Mouse (Mus musculus): ENCODE measurements around the gene Myrip. TPM values are rescaled to one million over a fixed set of nuclear protein-coding genes. Genes with fewer than 3 reads are reported as not detected.

Myrip gene
- total and polyA plus RNA-seq, 2 experiments from 2014 or later, result 3.0 to 12.4 TPM

DNA sequence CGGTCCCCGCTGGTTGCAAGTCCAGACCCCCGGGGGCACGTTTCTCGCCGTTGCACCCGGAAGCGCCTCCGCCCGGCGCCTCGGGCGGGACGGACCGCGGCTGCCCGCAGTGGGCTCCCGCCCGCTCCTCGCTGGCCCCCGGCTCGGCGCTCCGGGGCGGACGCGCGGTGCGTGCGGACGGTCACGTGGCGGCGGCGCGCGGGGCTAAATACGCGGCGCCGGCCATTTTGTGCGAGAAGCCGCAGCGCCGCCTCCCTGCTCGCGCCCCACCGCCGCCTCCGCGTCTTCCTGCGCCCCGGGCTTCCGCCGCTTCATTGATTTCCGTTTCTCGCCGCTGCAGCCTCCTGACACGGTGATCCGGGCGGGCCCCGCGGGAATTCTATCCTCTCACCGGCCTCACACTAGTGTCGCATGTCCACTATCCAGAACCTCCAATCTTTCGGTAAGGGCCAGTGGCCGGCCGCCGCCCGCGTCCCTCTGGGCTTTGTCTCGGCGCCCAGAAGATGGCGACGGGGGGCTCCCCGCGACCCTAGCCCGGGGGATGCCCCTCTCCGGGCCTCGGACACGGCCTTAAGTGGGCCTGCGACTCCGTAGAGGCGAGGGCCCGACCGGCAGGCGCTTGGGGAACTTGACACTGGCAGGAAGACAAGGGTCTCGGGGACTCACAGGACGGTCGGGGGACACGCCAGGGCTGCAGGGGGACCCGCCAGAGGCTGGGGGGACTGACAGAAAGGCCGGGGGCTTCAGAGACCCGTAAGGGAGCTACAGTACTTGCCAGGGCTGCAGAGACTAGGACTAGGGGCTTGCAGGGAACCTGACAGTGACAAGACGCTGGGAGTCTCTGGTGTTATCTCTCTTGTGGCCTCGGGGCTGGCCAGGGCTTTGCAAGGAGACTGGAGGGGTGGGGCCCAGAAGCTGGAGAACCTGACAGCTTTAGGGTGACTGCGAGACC is 191.4 kb downstream of the Myrip start:
- peak; percentile 91 for DNase-seq
- TF ChIP-seq CTCF (IDR thresholded peaks at IDR 0.05; ENCODE audit: low read depth), result no peak

DNA sequence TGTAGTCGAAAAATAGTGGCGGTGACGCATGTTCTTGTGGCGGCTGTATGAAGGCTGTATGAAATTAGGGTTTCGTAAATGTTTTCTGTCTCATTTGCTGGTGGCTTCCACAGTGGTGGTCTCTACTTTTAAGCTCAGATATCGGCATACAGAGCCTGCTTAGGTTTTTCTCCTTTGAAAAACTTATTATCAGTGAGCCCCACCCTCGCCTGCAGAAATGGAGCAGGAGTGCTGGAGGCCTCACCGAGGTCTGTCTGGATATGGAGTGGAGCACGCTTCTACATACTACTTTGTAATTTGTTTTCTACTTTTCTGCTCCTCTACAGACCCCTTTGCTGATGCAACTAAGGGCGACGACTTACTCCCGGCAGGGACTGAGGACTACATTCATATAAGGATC is 192.5 kb downstream of the Myrip start:
- Histone ChIP-seq H3K27ac (ENCODE audit: low read depth, low read length) (peak overlapping the region; percentile 94; the same call in 1 of the 2 replicates), H3K27me3 (ENCODE audit: insufficient read depth, low read length) (no peaks in the 10 kb centered on the region), H3K4me2 (ENCODE audit: low read depth) (peak overlapping the region; percentile 69)

More for the DNA sequence above, 191.4 kb downstream of the Myrip start:
- H3K36me3 ChIP-seq (ENCODE audit: insufficient read depth), result peaks cover 31% of the 10 kb centered on the region
- H3K4me2 ChIP-seq (ENCODE audit: low read depth), result peak overlapping the region; percentile 69
- peaks cover 6% of the 10 kb centered on the region; the same call in 1 of the 2 replicates for H3K4me1 ChIP-seq (ENCODE audit: insufficient read depth)
- ATAC-seq, result peak; percentile 84
- no peaks in the 10 kb centered on the region for H3K9me3 ChIP-seq (ENCODE audit: low read length)
- no peaks in the 10 kb centered on the region for H3K27me3 ChIP-seq (ENCODE audit: insufficient read depth, low read length)
- peak overlapping the region; percentile 99 for H3K4me3 ChIP-seq (ENCODE audit: low read depth, low read length)
- H3K9ac ChIP-seq, result peak overlapping the region; percentile 100
- WGBS, result 2% methylated on average over 96 of the region's 97 CpGs
- H3K27ac ChIP-seq (ENCODE audit: low read depth, low read length), result peak overlapping the region; percentile 94

DNA sequence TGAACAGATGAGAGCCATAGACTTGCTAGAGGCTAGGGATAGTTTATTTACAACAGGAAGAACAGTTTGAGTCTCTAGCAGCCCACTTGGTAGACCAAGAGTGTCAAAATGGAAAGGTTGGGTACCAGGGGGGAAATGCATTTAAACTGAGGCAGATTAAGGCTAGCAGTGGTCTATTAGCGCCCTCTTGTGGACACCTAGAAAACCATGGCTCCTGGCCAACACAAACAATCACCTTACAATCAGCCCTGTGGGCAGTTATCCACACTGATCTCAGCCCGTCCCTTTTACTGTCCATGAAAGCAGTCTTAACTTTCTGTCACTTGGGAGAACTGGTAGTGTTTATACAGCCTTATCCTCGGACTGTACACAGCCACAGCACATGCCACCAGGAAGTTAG is 195.4 kb downstream of the Myrip start:
- Histone ChIP-seq H3K9ac (0 out of 2 replicates have a peak overlapping the region, but pooled peaks have one; percentile 6), H3K27me3 (ENCODE audit: insufficient read depth, low read length) (no peaks in the 10 kb centered on the region), H3K4me1 (ENCODE audit: insufficient read depth) (peaks cover 6% of the 10 kb centered on the region; the same call in 1 of the 2 replicates), H3K36me3 (ENCODE audit: insufficient read depth) (peaks cover 31% of the 10 kb centered on the region), H3K27ac (ENCODE audit: low read depth, low read length) (no peak overlapping the region), H3K9me3 (ENCODE audit: low read length) (no peaks in the 10 kb centered on the region), H3K4me2 (ENCODE audit: low read depth) (no peak overlapping the region), H3K4me3 (ENCODE audit: low read depth, low read length) (no peak overlapping the region)
- TF ChIP-seq CTCF (IDR thresholded peaks at IDR 0.05; ENCODE audit: low read depth), result peak; percentile 97
- DNase-seq, result peak; percentile 92
- peak; percentile 12; the same call in 1 of the 2 replicates for ATAC-seq
- WGBS, result 4% methylated on average over 3 of the region's 3 CpGs

More for the DNA sequence above, 192.5 kb downstream of the Myrip start:
- DNase-seq (no peak), ATAC-seq (no peak)
- no peak for TF ChIP-seq CTCF (IDR thresholded peaks at IDR 0.05; ENCODE audit: low read depth)
- Histone ChIP-seq H3K9ac (peak overlapping the region; percentile 100), H3K36me3 (ENCODE audit: insufficient read depth) (peaks cover 31% of the 10 kb centered on the region), H3K4me3 (ENCODE audit: low read depth, low read length) (peak overlapping the region; percentile 99), H3K4me1 (ENCODE audit: insufficient read depth) (peaks cover 6% of the 10 kb centered on the region; the same call in 1 of the 2 replicates), H3K9me3 (ENCODE audit: low read length) (no peaks in the 10 kb centered on the region)
- WGBS, result 43% methylated on average over 12 of the region's 12 CpGs

DNA sequence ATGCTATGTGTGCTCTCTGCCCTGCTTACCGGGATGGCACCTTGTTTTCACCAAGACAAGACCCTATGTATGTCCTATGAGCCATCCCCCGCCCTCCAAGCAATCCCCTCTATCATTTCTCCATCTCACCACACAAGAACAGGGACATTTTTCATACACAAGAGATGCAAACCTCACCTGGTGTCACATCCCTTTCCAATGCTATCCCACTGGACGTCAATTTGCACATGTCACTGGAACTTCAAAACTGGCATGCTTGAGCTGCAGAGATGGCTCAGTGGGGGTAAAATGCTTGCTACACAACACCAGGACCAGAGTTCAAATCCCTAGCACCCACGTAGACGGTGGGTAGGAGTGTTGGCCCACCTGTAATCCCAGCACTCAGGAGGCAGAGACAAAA is 196.7 kb downstream of the Myrip start:
- TF ChIP-seq CTCF (IDR thresholded peaks at IDR 0.05; ENCODE audit: low read depth), result no peak
- 81% methylated on average over 5 of the region's 5 CpGs for WGBS
- ATAC-seq (no peak), DNase-seq (no peak)
- Histone ChIP-seq H3K27me3 (ENCODE audit: insufficient read depth, low read length) (no peaks in the 10 kb centered on the region), H3K9ac (no peak overlapping the region), H3K4me1 (ENCODE audit: insufficient read depth) (peaks cover 6% of the 10 kb centered on the region; the same call in 1 of the 2 replicates), H3K9me3 (ENCODE audit: low read length) (no peaks in the 10 kb centered on the region), H3K36me3 (ENCODE audit: insufficient read depth) (peaks cover 31% of the 10 kb centered on the region), H3K4me3 (ENCODE audit: low read depth, low read length) (no peak overlapping the region), H3K4me2 (ENCODE audit: low read depth) (no peak overlapping the region), H3K27ac (ENCODE audit: low read depth, low read length) (no peak overlapping the region)

DNA sequence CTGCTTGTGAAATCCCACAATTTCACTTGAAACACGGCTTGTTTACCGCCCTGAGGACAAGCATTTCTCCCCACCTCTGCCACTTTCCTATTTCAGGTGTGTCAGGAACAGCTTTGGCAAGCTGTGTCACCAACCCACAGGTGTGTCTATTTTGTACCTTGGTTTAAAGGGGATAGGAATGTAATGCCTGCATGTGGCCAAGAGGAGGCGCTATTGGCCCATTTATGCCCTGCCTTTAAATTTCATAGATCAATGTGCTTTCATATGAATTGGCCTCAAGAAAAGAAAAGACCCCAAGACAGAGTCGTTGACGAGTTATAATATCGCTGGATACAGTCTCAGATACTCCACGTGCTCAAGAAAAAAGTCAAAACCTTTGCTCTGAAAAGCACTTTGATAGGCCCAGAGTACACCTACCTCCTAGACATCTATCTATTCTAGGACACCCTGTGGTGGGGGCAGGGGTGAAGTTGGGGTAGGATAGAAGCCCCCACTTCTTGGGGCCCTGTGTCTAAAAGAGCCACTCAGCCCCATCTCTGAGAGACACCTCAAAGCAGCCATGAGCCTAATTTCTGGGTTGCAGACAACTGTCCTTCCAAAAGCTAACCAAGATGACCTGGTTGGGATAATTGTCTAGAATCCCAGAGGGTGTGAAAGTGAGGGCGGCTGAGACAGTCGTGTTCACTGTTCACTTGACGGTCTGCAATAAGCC is 200.0 kb downstream of the Myrip start:
- 36% methylated on average over 10 of the region's 10 CpGs for WGBS
- no peak for ATAC-seq
- H3K27ac ChIP-seq (ENCODE audit: low read depth, low read length), result no peak overlapping the region

DNA sequence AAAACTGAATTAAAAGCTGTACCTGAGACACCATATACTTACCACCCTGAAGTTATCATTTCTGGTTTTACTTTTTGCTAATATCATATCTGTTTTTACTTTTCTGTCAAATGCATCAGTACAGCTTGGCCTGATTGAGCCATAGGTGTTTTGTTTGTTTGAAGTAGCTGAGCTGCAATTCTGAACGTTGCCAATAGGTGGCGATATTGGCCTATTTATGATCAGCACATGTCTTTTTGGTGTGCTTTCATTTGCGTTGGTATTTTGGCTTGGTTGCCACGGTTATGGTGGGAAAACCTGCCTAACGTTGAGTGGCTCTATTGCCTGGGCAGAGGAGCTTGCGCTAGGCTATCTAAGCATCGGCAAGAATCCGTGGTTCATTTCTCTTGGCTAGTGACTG is 200.7 kb downstream of the Myrip start:
- Histone ChIP-seq H3K4me3 (ENCODE audit: low read depth, low read length) (no peak overlapping the region), H3K27me3 (ENCODE audit: insufficient read depth, low read length) (no peaks in the 10 kb centered on the region), H3K36me3 (ENCODE audit: insufficient read depth) (peaks cover 5% of the 10 kb centered on the region; the same call in 1 of the 2 replicates), H3K9ac (no peak overlapping the region), H3K4me1 (ENCODE audit: insufficient read depth) (no peaks in the 10 kb centered on the region), H3K9me3 (ENCODE audit: low read length) (0 out of 2 replicates have a peak, but pooled peaks cover 2% of the 10 kb centered on the region), H3K4me2 (ENCODE audit: low read depth) (no peak overlapping the region), H3K27ac (ENCODE audit: low read depth, low read length) (no peak overlapping the region)
- peak; percentile 82 for ATAC-seq
- peak; percentile 98 for TF ChIP-seq CTCF (IDR thresholded peaks at IDR 0.05; ENCODE audit: low read depth)
- 6% methylated on average over 8 of the region's 8 CpGs for WGBS
- peak; percentile 96 for DNase-seq

More for the DNA sequence above, 200.0 kb downstream of the Myrip start:
- Histone ChIP-seq H3K36me3 (ENCODE audit: insufficient read depth) (peaks cover 7% of the 10 kb centered on the region; the same call in 1 of the 2 replicates), H3K4me3 (ENCODE audit: low read depth, low read length) (no peak overlapping the region), H3K9me3 (ENCODE audit: low read length) (no peaks in the 10 kb centered on the region), H3K4me2 (ENCODE audit: low read depth) (no peak overlapping the region), H3K4me1 (ENCODE audit: insufficient read depth) (no peaks in the 10 kb centered on the region), H3K27me3 (ENCODE audit: insufficient read depth, low read length) (no peaks in the 10 kb centered on the region), H3K9ac (no peak overlapping the region)
- no peak for DNase-seq
- peak; percentile 60 for TF ChIP-seq CTCF (IDR thresholded peaks at IDR 0.05; ENCODE audit: low read depth)

Data from forebrain, postnatal 0 days (tissue).